17 mouse cellular contexts compared by ENCODE assay signal in genomic region chr1:116577969-116578666, GRCm38 (mm10).
DNase-seq lines count a peak whose midpoint lies in the region; ATAC-seq and TF ChIP-seq lines count a peak whose summit lies in the region.
"Had no signal": no experiment of that assay in that cellular context is flagged by ENCODE, and none has a peak within 500 bp of the region (broad histone marks: within the 10 kb centered on the region; RNA-seq: fewer than 3 reads in every experiment).

No protein-coding gene starts in this region.

- H3K4me3 ChIP-seq in hindbrain, postnatal 0 days (ENCODE audit: low read length) = no peak overlapping the region
- no peak overlapping the region for H3K4me3 ChIP-seq in hindbrain, embryonic 12.5 days
- H3K4me3 ChIP-seq: embryonic facial prominence, embryonic 12.5 days; heart, embryonic 10.5 days; hindbrain, embryonic 10.5 days; midbrain, embryonic 12.5 days had no signal

- no peak overlapping the region for H3K27ac ChIP-seq in hindbrain, postnatal 0 days
- no peak overlapping the region for H3K27ac ChIP-seq in hindbrain, embryonic 12.5 days
- H3K27ac ChIP-seq: embryonic facial prominence, embryonic 12.5 days; heart, embryonic 10.5 days; hindbrain, embryonic 10.5 days; midbrain, embryonic 12.5 days had no signal

- WGBS in hindbrain, postnatal 0 days = 72% methylated on average over 4 of the region's 4 CpGs
- WGBS in hindbrain, embryonic 12.5 days = 81% methylated on average over 4 of the region's 4 CpGs

- H3K36me3 ChIP-seq in hindbrain, postnatal 0 days (ENCODE audit: insufficient read depth, low read length) = no peaks in the 10 kb centered on the region
- H3K36me3 ChIP-seq in hindbrain, embryonic 12.5 days = no peaks in the 10 kb centered on the region
- H3K36me3 ChIP-seq: embryonic facial prominence, embryonic 12.5 days; heart, embryonic 10.5 days; hindbrain, embryonic 10.5 days; midbrain, embryonic 12.5 days had no signal

- H3K9ac ChIP-seq in hindbrain, postnatal 0 days (replicated peaks; ENCODE audit: low read length) = no peak overlapping the region
- H3K9ac ChIP-seq in hindbrain, embryonic 12.5 days = no peak overlapping the region
- H3K9ac ChIP-seq: embryonic facial prominence, embryonic 12.5 days; liver, postnatal 0 days; midbrain, embryonic 12.5 days had no signal

- no peak for TF ChIP-seq CTCF in hindbrain, postnatal 0 days (IDR thresholded peaks at IDR 0.05; ENCODE audit: low read depth)

- ATAC-seq in hindbrain, postnatal 0 days = no peak
- no peak for ATAC-seq in hindbrain, embryonic 12.5 days (ENCODE audit: low FRiP score)
- ATAC-seq: forebrain, embryonic 14.5 days; liver, postnatal 0 days had no signal

- DNase-seq in hindbrain, postnatal 0 days (ENCODE audit: low spot score) = peak; percentile 22
- DNase-seq in kidney, postnatal 4 days = peak; percentile 1 to 5
- no peak for DNase-seq in kidney, postnatal 25 days
- DNase-seq in right cerebral cortex, postnatal 25 days = peak; percentile 8
- DNase-seq in right cerebral cortex, postnatal 4 days = no peak
- peak; percentile 12 for DNase-seq in telencephalon, adult 2 months (ENCODE audit: low read depth, low spot score)
- DNase-seq: cerebellum, adult 9-10 months; kidney, adult 11 months; liver, postnatal 0 days; retina, postnatal 1 day; thymus, postnatal 36 days had no signal

- no peak overlapping the region for H3K4me2 ChIP-seq in hindbrain, postnatal 0 days (ENCODE audit: low read depth, low read length)
- H3K4me2 ChIP-seq in hindbrain, embryonic 12.5 days (replicated peaks) = no peak overlapping the region
- H3K4me2 ChIP-seq: embryonic facial prominence, embryonic 12.5 days; midbrain, embryonic 12.5 days had no signal

- no peaks in the 10 kb centered on the region for H3K4me1 ChIP-seq in hindbrain, postnatal 0 days (ENCODE audit: insufficient read depth, low read length)
- H3K4me1 ChIP-seq in hindbrain, embryonic 12.5 days = no peaks in the 10 kb centered on the region
- H3K4me1 ChIP-seq: embryonic facial prominence, embryonic 12.5 days; heart, embryonic 10.5 days; hindbrain, embryonic 10.5 days; midbrain, embryonic 12.5 days had no signal

- H3K27me3 ChIP-seq in hindbrain, postnatal 0 days (ENCODE audit: insufficient read depth, low read length) = no peaks in the 10 kb centered on the region
- no peaks in the 10 kb centered on the region for H3K27me3 ChIP-seq in hindbrain, embryonic 12.5 days
- H3K27me3 ChIP-seq: embryonic facial prominence, embryonic 12.5 days; midbrain, embryonic 12.5 days had no signal

- no peaks in the 10 kb centered on the region for H3K9me3 ChIP-seq in hindbrain, postnatal 0 days (ENCODE audit: low read length)
- H3K9me3 ChIP-seq in hindbrain, embryonic 12.5 days (replicated peaks) = no peaks in the 10 kb centered on the region
- H3K9me3 ChIP-seq: embryonic facial prominence, embryonic 12.5 days; heart, embryonic 10.5 days; hindbrain, embryonic 10.5 days; midbrain, embryonic 12.5 days had no signal

Comparison
In these comparisons a context has a peak if more than half of its experiments do, and no peak if none do; other contexts are left out.
1. DNase-seq: peak in hindbrain, postnatal 0 days (single experiment), kidney, postnatal 4 days (2 of 2), right cerebral cortex, postnatal 25 days (single experiment) and telencephalon, adult 2 months (single experiment); none in kidney, postnatal 25 days (0 of 2) and right cerebral cortex, postnatal 4 days (single experiment).